Mouse (Mus musculus): ENCODE data around the gene Cga. TPM values are rescaled to one million over a fixed set of nuclear protein-coding genes. Genes with fewer than 3 reads are reported as not detected.

The Cga gene
- polyA plus RNA-seq (2012; rRNA removed; ENCODE audit: low replicate concordance) = not detected in 2 replicates

DNA sequence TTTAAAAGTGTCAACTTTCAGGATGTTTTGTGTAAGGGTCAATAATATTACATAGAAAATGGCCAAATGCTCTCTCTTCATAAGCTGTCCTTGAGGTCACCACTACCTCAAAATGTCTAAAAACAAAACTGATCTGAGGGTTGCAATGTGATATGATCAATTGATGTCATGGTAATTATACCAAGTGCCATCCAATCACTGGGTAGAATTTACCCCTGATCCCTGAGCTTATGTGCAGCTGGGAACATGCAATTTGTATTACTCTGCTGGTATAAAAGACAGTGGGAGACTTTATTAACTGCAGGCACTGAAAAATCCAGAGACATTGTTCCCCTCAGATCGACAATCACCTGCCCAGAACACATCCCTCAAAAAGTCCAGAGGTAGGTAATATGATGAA, at the start of gene Cga:
TSS of gene Cga (plus strand) at position 301 of the 400 bp plus-strand sequence.

GRCm38 (mm10) chr4:34882818-34883217, 10.8 kb upstream of the Cga start, which contains the start of gene Zfp292:
TSS of gene Zfp292 (minus strand) at chr4:34882960.

Other genes starting within 250 kb of the Cga start
- 15.6 and 16.8 TPM in 2 replicates for gene Slc35a1, start 206.3 kb upstream of the Cga start, polyA plus RNA-seq (2012; rRNA removed; ENCODE audit: low replicate concordance)
- gene Cfap206, start 163.6 kb upstream of the Cga start, polyA plus RNA-seq (2012; rRNA removed; ENCODE audit: low replicate concordance) = 0.06 TPM in 1 of 2 replicates, not detected in the other
- not detected in 2 replicates for gene Gm136, start 137.5 kb upstream of the Cga start, polyA plus RNA-seq (2012; rRNA removed; ENCODE audit: low replicate concordance)
- gene Smim8, start 115.4 kb upstream of the Cga start, polyA plus RNA-seq (2012; rRNA removed; ENCODE audit: low replicate concordance) = 6.3 and 9.1 TPM in 2 replicates
- gene Zfp292, start 10.8 kb upstream of the Cga start, polyA plus RNA-seq (2012; rRNA removed; ENCODE audit: low replicate concordance) = 1.6 and 3.3 TPM in 2 replicates